Mouse (Mus musculus): ENCODE results near the gene Zfp638. TPM values are rescaled to one million over a fixed set of nuclear protein-coding genes. Genes with fewer than 3 reads are reported as not detected.
"Not testable (repeated sequence)": the region's sequence is repeated elsewhere in the genome, so short reads cannot be mapped to it uniquely, and the experiment has no call there.

Gene Zfp638
- total RNA-seq, 1 experiment from 2014 or later = 186 TPM

DNA sequence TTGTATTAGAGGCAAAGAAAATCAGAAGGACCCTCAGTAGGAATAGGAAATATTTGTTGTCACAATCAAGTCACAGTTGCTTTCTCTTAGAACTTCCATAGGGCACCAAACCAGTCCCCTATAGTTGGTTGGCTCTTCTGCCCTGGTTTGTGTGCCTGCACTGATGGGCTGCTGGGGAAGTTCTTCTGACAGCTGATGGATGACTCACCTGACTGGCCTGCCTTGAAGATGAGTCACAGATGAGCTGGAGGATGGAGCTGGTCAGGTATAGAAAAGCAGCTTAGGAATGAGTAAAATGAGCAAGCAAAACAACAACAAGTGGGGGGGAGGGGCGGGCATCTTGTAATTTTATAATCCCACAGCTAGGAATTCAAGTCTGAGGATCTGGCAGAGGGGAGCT is 135.8 kb downstream of the Zfp638 start:
- ATAC-seq (replicated peaks; ENCODE audit: insufficient number of reproducible peaks, low FRiP score, low TSS enrichment, poor library complexity, severe bottlenecking) = no peak

DNA sequence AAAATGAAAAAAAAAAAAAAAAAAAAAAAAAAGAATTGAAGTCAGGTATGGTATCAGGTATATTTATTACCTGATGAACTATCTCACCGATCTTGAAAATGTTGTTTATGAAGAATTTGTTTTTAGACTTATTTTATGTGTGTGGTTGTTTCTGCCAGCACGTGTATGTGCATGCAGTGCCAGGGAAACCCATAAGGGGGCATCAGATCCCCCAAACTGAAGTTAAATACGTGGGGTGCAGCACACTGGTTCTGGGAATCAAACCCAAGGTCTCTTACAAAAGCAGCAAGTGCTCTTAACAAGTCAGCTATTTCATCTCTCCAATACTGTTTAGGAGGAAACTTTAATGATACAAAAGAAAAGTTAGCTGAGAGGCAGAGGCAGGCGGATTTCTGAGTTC is 137.4 kb downstream of the Zfp638 start:
- ATAC-seq (replicated peaks; ENCODE audit: insufficient number of reproducible peaks, low FRiP score, low TSS enrichment, poor library complexity, severe bottlenecking) = no peak

DNA sequence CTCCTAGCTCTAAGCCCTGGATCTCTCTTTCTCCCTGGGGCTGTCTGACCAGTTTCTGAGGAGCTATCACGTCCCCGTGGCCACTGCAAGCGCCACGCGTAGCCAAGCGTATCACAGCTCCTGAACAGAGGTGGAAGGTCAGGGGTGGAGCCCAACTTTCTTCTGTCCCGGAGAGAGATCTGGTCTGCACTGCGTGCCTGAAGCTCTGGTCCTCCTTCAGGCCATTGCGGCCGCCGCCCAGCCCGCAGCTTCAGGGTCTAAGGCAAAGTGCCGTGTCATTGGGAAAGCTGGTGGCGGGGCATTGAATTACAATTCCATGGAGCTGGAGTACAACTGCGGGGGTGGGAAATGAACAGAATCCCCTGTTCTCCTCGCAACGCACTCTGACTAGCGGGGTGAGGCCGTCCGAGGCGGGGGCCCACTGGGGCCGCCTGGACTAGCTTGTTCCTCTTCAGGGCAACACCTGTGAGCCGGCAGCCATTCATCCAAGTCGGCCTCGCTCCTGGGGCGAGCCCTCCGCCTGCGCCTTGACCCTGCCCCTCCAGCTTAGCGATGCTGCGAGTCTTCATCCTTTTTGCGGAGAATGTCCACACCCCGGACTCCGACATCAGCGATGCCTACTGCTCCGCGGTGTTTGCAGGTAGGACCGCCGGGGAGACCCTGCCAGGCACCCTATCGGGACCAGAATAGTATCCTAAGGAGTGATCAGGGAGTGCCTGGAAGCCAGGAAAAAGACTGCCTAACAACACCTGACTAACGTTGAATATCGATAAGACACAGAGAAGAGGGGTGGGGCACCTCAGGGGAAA is 141.7 kb downstream of the Zfp638 start, which contains the start of gene Dysf:
Gene Dysf, plus strand, starts transcription at position 228 of the 809 bp plus-strand sequence.
- ATAC-seq (replicated peaks; ENCODE audit: insufficient number of reproducible peaks, low FRiP score, low TSS enrichment, poor library complexity, severe bottlenecking) = no peak

- ATAC-seq (replicated peaks; ENCODE audit: insufficient number of reproducible peaks, low FRiP score, low TSS enrichment, poor library complexity, severe bottlenecking) = no peak
Measured at GRCm38 (mm10) chr6:84009172-84009872, 142.4 kb downstream of the Zfp638 start.

GRCm38 (mm10) chr6:84009915-84010302 is 143.0 kb downstream of the Zfp638 start:
- no peak for ATAC-seq (replicated peaks; ENCODE audit: insufficient number of reproducible peaks, low FRiP score, low TSS enrichment, poor library complexity, severe bottlenecking)

DNA sequence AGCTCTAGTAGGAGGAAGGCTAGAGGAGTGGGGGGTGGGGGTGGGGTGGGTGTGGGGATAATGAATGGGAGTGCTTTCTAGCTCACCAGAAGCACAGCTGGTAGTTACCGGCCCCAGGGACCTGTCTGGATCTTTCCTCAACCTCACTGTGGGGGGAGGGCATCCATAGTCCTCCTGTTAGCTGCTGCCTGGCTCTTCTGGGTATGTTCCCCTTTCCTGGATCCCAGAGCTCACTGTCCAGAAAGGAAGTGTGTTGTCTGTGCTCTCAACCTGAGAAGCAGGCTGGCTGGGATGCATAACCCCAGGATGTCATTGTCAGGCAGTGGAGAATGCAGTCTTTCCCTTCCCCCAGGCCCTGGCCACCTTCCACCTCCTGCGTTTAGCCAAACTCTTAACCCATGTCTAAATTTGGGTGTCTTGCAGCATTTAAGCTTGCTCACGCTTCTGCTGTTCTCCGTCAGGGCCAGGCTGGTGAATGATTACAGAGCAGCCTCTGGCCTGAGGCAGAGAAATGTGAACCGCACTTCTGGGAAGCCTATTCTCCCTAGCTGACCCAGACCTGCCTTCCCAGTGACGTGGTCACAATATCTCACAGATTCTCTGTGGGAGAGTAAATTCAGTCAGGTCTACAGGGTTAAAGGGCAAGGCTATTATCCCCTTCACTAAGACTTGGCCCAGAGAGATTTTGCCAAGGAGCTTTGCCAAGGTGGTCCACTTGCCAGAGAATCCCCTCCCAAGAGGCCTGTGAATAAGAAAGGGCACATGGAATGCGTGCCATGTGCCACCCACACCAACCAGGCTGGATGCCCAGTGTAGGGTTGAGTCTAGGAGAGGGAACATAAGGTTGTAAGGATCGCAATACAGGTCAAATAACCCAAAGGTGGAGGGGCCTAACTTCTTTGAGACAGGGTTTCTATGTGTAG is 143.7 kb downstream of the Zfp638 start:
- ATAC-seq (replicated peaks; ENCODE audit: insufficient number of reproducible peaks, low FRiP score, low TSS enrichment, poor library complexity, severe bottlenecking) = no peak

GRCm38 (mm10) chr6:84014961-84015683 is 148.2 kb downstream of the Zfp638 start:
- not testable (repeated sequence) for ATAC-seq (replicated peaks; ENCODE audit: insufficient number of reproducible peaks, low FRiP score, low TSS enrichment, poor library complexity, severe bottlenecking)

DNA sequence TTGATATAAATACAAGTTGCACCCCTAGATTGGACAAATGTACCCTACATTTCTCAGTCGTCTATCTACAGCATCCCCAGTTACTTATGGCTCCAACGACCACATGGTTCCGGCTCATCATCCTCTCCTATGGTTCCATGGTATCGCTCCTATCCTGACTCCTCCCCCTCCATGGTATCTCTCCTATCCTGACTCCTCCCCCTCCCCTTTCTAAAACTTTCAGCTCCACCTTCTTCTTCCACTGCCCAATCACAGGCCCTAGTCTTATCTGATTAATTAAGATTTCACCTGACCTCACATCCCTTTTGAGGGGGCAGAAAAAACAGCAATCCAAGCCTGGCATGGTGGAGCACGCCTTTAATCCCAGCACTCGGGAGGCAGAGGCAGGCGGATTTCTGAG is 149.9 kb downstream of the Zfp638 start:
- ATAC-seq (replicated peaks; ENCODE audit: insufficient number of reproducible peaks, low FRiP score, low TSS enrichment, poor library complexity, severe bottlenecking) = no peak

- ATAC-seq (replicated peaks; ENCODE audit: insufficient number of reproducible peaks, low FRiP score, low TSS enrichment, poor library complexity, severe bottlenecking) = no peak
Measured at GRCm38 (mm10) chr6:84017392-84017791, 150.5 kb downstream of the Zfp638 start.

- no peak for ATAC-seq (replicated peaks; ENCODE audit: insufficient number of reproducible peaks, low FRiP score, low TSS enrichment, poor library complexity, severe bottlenecking)
Measured at GRCm38 (mm10) chr6:84018906-84019550, 152.1 kb downstream of the Zfp638 start.

GRCm38 (mm10) chr6:84020002-84020401 is 153.1 kb downstream of the Zfp638 start:
- no peak for ATAC-seq (replicated peaks; ENCODE audit: insufficient number of reproducible peaks, low FRiP score, low TSS enrichment, poor library complexity, severe bottlenecking)

DNA sequence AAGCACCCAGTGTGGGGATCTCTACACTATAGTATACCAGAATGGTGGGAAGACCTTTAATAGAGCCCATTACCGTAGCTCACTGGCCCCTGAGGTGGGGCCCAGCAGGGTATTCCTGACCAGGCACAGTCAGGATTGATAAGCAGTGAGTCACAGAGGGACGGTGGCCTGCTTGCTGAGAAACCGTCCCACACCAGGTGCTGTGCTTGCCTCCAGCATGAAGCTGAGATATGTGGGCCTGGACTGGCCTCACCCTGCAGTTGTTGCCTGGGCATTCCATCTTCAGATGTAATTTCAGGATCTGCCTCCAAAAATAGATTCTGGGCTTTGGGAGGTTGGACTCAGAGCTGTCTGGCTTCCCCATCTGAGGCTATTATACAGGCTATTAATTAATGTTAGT is 155.1 kb downstream of the Zfp638 start:
- ATAC-seq (replicated peaks; ENCODE audit: insufficient number of reproducible peaks, low FRiP score, low TSS enrichment, poor library complexity, severe bottlenecking) = no peak

DNA sequence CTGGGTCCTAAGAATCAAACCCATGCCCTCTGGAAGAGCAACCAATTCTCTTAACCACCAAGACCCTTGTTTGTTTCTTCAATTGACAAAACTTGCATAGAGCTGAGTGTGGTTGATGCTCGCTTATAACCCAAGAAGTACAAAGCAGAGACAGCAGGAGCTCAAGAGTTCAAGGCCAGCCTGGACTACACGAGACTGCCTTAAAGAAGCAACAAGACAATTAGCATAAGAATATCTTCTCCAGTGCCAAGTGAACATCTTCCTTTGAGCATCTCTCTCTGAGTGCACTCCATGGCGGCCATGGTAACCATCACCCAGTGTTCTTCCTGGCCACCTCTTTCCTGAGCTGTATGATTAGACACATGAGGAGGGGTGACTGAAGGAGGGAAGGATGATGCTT is 158.7 kb downstream of the Zfp638 start:
- no peak for ATAC-seq (replicated peaks; ENCODE audit: insufficient number of reproducible peaks, low FRiP score, low TSS enrichment, poor library complexity, severe bottlenecking)

DNA sequence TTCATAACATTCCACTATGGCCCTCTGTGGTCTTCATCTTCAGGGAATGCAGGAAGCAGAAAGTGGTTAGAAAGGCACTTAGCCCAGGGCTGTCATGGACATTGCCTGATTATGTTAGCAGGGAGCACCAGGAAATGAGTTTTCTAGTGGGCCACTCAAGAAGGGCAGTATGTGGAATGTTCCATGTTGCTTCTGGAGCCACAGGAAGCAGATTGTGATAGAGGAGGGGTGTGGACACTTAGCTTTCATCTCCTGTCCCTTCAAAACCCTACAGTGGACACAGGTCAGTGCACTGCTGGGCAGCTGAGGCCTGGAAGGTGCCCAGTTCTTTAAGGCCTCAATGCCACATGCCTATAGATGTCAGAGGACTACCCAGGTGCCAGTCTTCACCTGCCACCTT is 161.9 kb downstream of the Zfp638 start:
- no peak for ATAC-seq (replicated peaks; ENCODE audit: insufficient number of reproducible peaks, low FRiP score, low TSS enrichment, poor library complexity, severe bottlenecking)

GRCm38 (mm10) chr6:84029775-84030174 is 162.9 kb downstream of the Zfp638 start:
- no peak for ATAC-seq (replicated peaks; ENCODE audit: insufficient number of reproducible peaks, low FRiP score, low TSS enrichment, poor library complexity, severe bottlenecking)

- ATAC-seq (replicated peaks; ENCODE audit: insufficient number of reproducible peaks, low FRiP score, low TSS enrichment, poor library complexity, severe bottlenecking) = not testable (repeated sequence)
Measured at GRCm38 (mm10) chr6:84032516-84032915, 165.6 kb downstream of the Zfp638 start.
